Mouse (Mus musculus) ovary, postnatal 10 days (tissue): ENCODE data around the gene Smoc1.

Experiments used
- DNase-seq: peaks from one replicate; pipeline ENCODE4 v3.0.0; 2022; ENCODE audit warnings: low spot score

Gene Smoc1

DNA sequence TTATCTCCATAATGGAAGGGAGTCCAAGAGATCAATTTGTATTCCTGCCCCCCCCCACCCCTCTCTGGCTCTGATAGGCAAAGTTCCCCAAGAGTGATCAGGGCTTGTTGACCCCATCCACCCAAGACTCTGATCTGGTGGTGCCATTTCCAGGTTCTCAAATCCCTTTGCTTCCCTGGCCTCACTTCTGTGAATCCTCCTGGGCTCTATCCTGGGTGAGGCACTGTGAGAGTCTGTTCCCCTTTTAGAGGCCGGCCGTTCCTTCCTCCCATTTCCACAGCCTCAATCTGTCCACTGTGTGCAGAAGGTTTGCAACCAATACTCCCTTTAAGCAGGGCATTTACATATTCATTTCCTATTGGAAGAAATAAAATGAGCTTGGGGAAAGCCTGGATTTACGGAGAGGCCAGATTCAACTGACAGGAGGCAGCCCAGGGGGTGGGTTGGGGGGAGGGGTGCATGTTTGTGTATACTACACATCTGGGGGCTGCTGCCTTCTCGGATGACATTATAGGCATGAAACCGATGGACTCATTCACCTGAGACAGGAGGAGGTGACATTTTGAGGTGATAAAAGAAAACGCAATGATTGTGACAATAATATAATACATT, 199.5 kb downstream of the Smoc1 start:
- no peak for DNase-seq

GRCm38 (mm10) chr12:81226590-81226989, 200.0 kb downstream of the Smoc1 start:
- no peak for DNase-seq

DNA sequence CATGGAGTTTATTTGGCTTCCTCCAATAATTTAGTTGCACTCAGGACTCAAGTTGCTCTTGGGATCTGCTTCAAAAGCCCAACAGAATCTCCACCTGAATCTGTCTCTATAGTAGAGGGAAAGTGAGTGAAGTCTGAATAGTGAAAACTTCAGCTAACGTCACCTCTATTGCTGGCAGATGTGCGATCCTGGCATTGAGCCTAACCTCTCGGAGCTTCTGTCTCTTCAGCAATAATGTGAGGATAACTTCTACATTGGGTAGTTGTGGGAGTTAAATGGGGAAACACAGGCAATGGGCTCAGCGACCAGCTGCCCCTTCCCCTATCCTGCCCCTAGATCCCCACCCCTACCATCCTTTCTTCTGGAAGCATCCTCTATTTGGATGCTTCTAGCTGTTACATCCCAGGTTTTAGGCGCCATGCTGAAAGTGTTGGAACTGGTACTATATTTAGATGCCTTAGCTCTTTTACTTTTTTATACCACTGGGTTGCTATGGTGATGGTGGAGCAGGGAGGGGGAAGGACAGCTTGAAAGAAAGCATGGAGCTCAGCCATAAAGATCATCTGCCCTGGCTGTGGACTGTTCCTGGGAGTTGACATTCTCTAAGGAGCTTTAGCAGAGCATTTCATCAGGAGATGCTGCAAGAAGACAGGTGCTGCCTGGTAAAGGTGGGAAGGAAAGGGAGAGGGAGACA, 201.3 kb downstream of the Smoc1 start:
- no peak for DNase-seq

GRCm38 (mm10) chr12:81233746-81234380, 207.3 kb downstream of the Smoc1 start:
- no peak for DNase-seq

- DNase-seq: no peak
Observed at GRCm38 (mm10) chr12:81235456-81236330, 209.1 kb downstream of the Smoc1 start.
